Mouse (Mus musculus) E14TG2a.4 (cell line): ENCODE results near the gene Tpra1.
A peak's percentile ranks its signal among the peaks of the same experiment; 100 is the strongest.

Experiments used
- H3K27me3 ChIP-seq: 2 replicates; pipeline ENCODE4 v1.6.1; 2014; ENCODE audit warnings: low read length, control low read depth; ENCODE audit not compliant: insufficient read depth
- H3K36me3 ChIP-seq: 2 replicates; pipeline ENCODE4 v1.6.1; 2014; ENCODE audit warnings: low read length, control low read depth; ENCODE audit not compliant: insufficient read depth
- H3K4me1 ChIP-seq: replicated peaks from 2 replicates; pipeline ENCODE4 v1.6.1; 2014; ENCODE audit warnings: low read depth, low read length, control low read depth
- H3K4me3 ChIP-seq: replicated peaks from 2 replicates; pipeline ENCODE4 v1.5.1; 2014; ENCODE audit warnings: mild to moderate bottlenecking, low read length
- H3K9me3 ChIP-seq: 2 replicates; pipeline ENCODE4 v1.6.1; 2014; ENCODE audit warnings: low read length, control low read depth
- CTCF ChIP-seq: conservative IDR thresholded peaks from 2 replicates; pipeline ENCODE4 v1.5.1; 2014; ENCODE audit warnings: low read length
- NANOG ChIP-seq: IDR thresholded peaks from 2 replicates; pipeline ENCODE4 v1.6.1; 2014; ENCODE audit warnings: borderline replicate concordance, low read length, mixed read lengths
- POU5F1 ChIP-seq: IDR thresholded peaks from 2 replicates; pipeline ENCODE4 v1.6.1; 2014; ENCODE audit warnings: low read length, borderline replicate concordance

Tpra1 gene

GRCm38 (mm10) chr6:88927595-88927994 lies 25.5 kb downstream of the Tpra1 start:
- H3K4me3 ChIP-seq, result no peak overlapping the region
- H3K4me1 ChIP-seq, result peaks cover 37% of the 10 kb centered on the region
- TF ChIP-seq NANOG (no peak), CTCF (peak; percentile 89)
- H3K9me3 ChIP-seq, result peaks cover 7% of the 10 kb centered on the region
- peaks cover 65% of the 10 kb centered on the region for H3K27me3 ChIP-seq
- H3K36me3 ChIP-seq, result no peaks in the 10 kb centered on the region

- peaks cover 67% of the 10 kb centered on the region for H3K27me3 ChIP-seq
- peaks cover 4% of the 10 kb centered on the region for H3K9me3 ChIP-seq
- TF ChIP-seq CTCF, result no peak
- no peak for TF ChIP-seq NANOG
- TF ChIP-seq POU5F1, result no peak
- peaks cover 37% of the 10 kb centered on the region for H3K4me1 ChIP-seq
- H3K36me3 ChIP-seq, result no peaks in the 10 kb centered on the region
- H3K4me3 ChIP-seq, result no peak overlapping the region
Observed at GRCm38 (mm10) chr6:88928026-88928425, 26.0 kb downstream of the Tpra1 start.

GRCm38 (mm10) chr6:88928576-88928975 lies 26.5 kb downstream of the Tpra1 start:
- Histone ChIP-seq H3K36me3 (no peaks in the 10 kb centered on the region), H3K27me3 (peaks cover 70% of the 10 kb centered on the region), H3K9me3 (no peaks in the 10 kb centered on the region), H3K4me1 (peaks cover 37% of the 10 kb centered on the region), H3K4me3 (no peak overlapping the region)
- TF ChIP-seq CTCF, result no peak
- no peak for TF ChIP-seq POU5F1
- no peak for TF ChIP-seq NANOG

GRCm38 (mm10) chr6:88929451-88929850 lies 27.4 kb downstream of the Tpra1 start:
- TF ChIP-seq CTCF, result no peak
- no peak for TF ChIP-seq NANOG
- no peak for TF ChIP-seq POU5F1
- H3K27me3 ChIP-seq, result peaks cover 64% of the 10 kb centered on the region
- no peaks in the 10 kb centered on the region for H3K36me3 ChIP-seq
- no peaks in the 10 kb centered on the region for H3K9me3 ChIP-seq
- H3K4me3 ChIP-seq, result no peak overlapping the region
- H3K4me1 ChIP-seq, result peaks cover 39% of the 10 kb centered on the region

GRCm38 (mm10) chr6:88930049-88930448 lies 28.0 kb downstream of the Tpra1 start:
- Histone ChIP-seq H3K4me3 (no peak overlapping the region), H3K4me1 (peaks cover 39% of the 10 kb centered on the region), H3K27me3 (peaks cover 69% of the 10 kb centered on the region), H3K36me3 (no peaks in the 10 kb centered on the region), H3K9me3 (no peaks in the 10 kb centered on the region)
- TF ChIP-seq CTCF (no peak), POU5F1 (no peak), NANOG (no peak)

GRCm38 (mm10) chr6:88931449-88931848 lies 29.4 kb downstream of the Tpra1 start:
- H3K36me3 ChIP-seq, result no peaks in the 10 kb centered on the region
- peaks cover 71% of the 10 kb centered on the region for H3K27me3 ChIP-seq
- H3K4me3 ChIP-seq, result no peak overlapping the region
- no peaks in the 10 kb centered on the region for H3K9me3 ChIP-seq
- TF ChIP-seq CTCF (no peak; the same call in 1 of the 2 replicates), POU5F1 (no peak), NANOG (no peak)
- peaks cover 27% of the 10 kb centered on the region for H3K4me1 ChIP-seq

- TF ChIP-seq NANOG (no peak), CTCF (no peak), POU5F1 (no peak)
- no peaks in the 10 kb centered on the region for H3K36me3 ChIP-seq
- peaks cover 43% of the 10 kb centered on the region for H3K4me1 ChIP-seq
- no peak overlapping the region for H3K4me3 ChIP-seq
- peaks cover 50% of the 10 kb centered on the region for H3K27me3 ChIP-seq
- no peaks in the 10 kb centered on the region for H3K9me3 ChIP-seq
Observed at GRCm38 (mm10) chr6:88934132-88934531, 32.1 kb downstream of the Tpra1 start.

GRCm38 (mm10) chr6:88934816-88935215 lies 32.8 kb downstream of the Tpra1 start:
- no peaks in the 10 kb centered on the region for H3K9me3 ChIP-seq
- no peak for TF ChIP-seq NANOG
- TF ChIP-seq POU5F1, result no peak
- no peak for TF ChIP-seq CTCF

GRCm38 (mm10) chr6:88935735-88936276 lies 33.8 kb downstream of the Tpra1 start:
- Histone ChIP-seq H3K36me3 (no peaks in the 10 kb centered on the region), H3K4me1 (peaks cover 47% of the 10 kb centered on the region), H3K27me3 (peaks cover 47% of the 10 kb centered on the region), H3K9me3 (no peaks in the 10 kb centered on the region), H3K4me3 (no peak overlapping the region)
- TF ChIP-seq NANOG (no peak), POU5F1 (no peak), CTCF (peak; percentile 37)

More at GRCm38 (mm10) chr6:88934816-88935215, 32.8 kb downstream of the Tpra1 start:
- H3K4me3 ChIP-seq, result no peak overlapping the region
- H3K27me3 ChIP-seq, result peaks cover 46% of the 10 kb centered on the region
- H3K36me3 ChIP-seq, result no peaks in the 10 kb centered on the region
- peaks cover 47% of the 10 kb centered on the region for H3K4me1 ChIP-seq
